Mouse (Mus musculus) liver, embryonic 11.5 days (tissue): ENCODE measurements at regions not wholly inside any gene's neighbourhood (a gene's known extent, or its start where the extent isn't known, plus 50 kb on each side); places are given as distances from the start of the nearest gene placed in this dataset.

Source experiments
- ATAC-seq: fragments of 200-750 bp; cut with Nextera tagmentation; replicated peaks from 2 replicates; pipeline ENCODE4 v1.8.0; 2017; ENCODE audit warnings: moderate number of reproducible peaks, mild to moderate bottlenecking, moderate TSS enrichment, moderate library complexity; ENCODE audit not compliant: low FRiP score
- DNase-seq: peaks from one replicate; pipeline ENCODE4 v3.0.0-alpha.2; 2017; ENCODE audit warnings: low spot score
- H3K27ac ChIP-seq: fragments of 300-500 bp; sonication (generic); 2 replicates; pipeline ENCODE4 v1.5.1; 2014; ENCODE audit warnings: mild to moderate bottlenecking, low read depth, low read length, control low read depth
- H3K27me3 ChIP-seq: fragments of 300-500 bp; sonication (generic); replicated peaks from 2 replicates; pipeline ENCODE4 v1.6.1; 2014; ENCODE audit warnings: low read length, mixed read lengths; ENCODE audit not compliant: control insufficient read depth, insufficient read depth
- H3K36me3 ChIP-seq: fragments of 300-500 bp; sonication (generic); 2 replicates; pipeline ENCODE4 v1.6.1; 2014; ENCODE audit warnings: mild to moderate bottlenecking, low read length, moderate library complexity, mixed read lengths; ENCODE audit not compliant: control insufficient read depth, insufficient read depth
- H3K4me1 ChIP-seq: fragments of 300-500 bp; sonication (generic); replicated peaks from 2 replicates; pipeline ENCODE4 v1.6.1; 2014; ENCODE audit warnings: low read length, mixed read lengths; ENCODE audit not compliant: control insufficient read depth, insufficient read depth
- H3K4me2 ChIP-seq: fragments of 300-500 bp; sonication (generic); 2 replicates; pipeline ENCODE4 v1.6.1; 2014; ENCODE audit warnings: mild to moderate bottlenecking, control low read depth, moderate library complexity
- H3K4me3 ChIP-seq: fragments of 300-500 bp; sonication (generic); 2 replicates; pipeline ENCODE4 v1.5.1; 2014; ENCODE audit warnings: low read depth, low read length, control low read depth
- H3K9ac ChIP-seq: fragments of 300-500 bp; sonication (generic); 2 replicates; pipeline ENCODE4 v1.6.1; 2014; ENCODE audit warnings: low read depth, low read length, control low read depth
- H3K9me3 ChIP-seq: fragments of 300-500 bp; sonication (generic); 2 replicates; pipeline ENCODE4 v1.6.1; 2016; ENCODE audit warnings: low read length, inconsistent platforms, mixed read lengths; ENCODE audit not compliant: control insufficient read depth
- WGBS: fragments of 180-500 bp; shearing (Covaris S2); extraction: QIAGEN DNeasy Blood & Tissue Kit; methylation state at CpG from one replicate; pipeline ENCODE4 v1.1.7; 2014; 5-methylcytosine and 5-hydroxymethylcytosine counted together

DNA sequence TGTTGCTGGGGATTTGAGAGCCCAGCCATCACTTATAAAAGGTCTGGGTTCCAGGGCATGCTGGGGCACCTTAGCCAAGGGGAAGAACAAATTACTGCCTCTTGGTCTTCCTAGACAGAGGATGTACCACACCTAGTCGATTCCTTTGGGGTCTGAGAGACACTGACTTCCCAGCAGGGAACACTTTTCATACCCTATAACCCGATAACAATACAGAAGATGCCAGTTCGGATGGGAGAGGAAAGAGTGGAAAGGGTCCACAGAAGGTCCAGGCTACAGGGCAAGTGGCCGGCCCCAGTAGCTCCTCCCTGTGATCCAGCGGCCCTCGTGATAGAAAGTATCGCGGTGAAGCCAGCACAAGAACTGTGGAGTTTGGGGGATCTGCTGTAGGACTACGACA lies 150.8 kb downstream of the Setd4 start:
- H3K36me3 ChIP-seq, result no peaks in the 10 kb centered on the region
- H3K9me3 ChIP-seq, result no peaks in the 10 kb centered on the region
- H3K4me1 ChIP-seq, result no peaks in the 10 kb centered on the region
- H3K4me3 ChIP-seq, result no peak overlapping the region
- H3K27me3 ChIP-seq, result no peaks in the 10 kb centered on the region
- 69% methylated on average over 9 of the region's 9 CpGs for WGBS
- H3K4me2 ChIP-seq, result no peak overlapping the region
- ATAC-seq (no peak), DNase-seq (no peak)
- H3K27ac ChIP-seq, result no peak overlapping the region
- no peak overlapping the region for H3K9ac ChIP-seq

GRCm38 (mm10) chr16:93450896-93451295 lies 153.0 kb downstream of the Setd4 start:
- Histone ChIP-seq H3K9me3 (no peaks in the 10 kb centered on the region), H3K27ac (no peak overlapping the region), H3K36me3 (no peaks in the 10 kb centered on the region), H3K4me3 (no peak overlapping the region), H3K4me2 (no peak overlapping the region), H3K4me1 (no peaks in the 10 kb centered on the region), H3K9ac (no peak overlapping the region), H3K27me3 (no peaks in the 10 kb centered on the region)
- ATAC-seq (no peak), DNase-seq (no peak)
- WGBS, result 76% methylated on average over 6 of the region's 6 CpGs

GRCm38 (mm10) chr16:93449925-93450324 lies 153.9 kb downstream of the Setd4 start:
- WGBS, result 25% methylated on average over 3 of the region's 3 CpGs
- Histone ChIP-seq H3K4me2 (no peak overlapping the region), H3K9me3 (no peaks in the 10 kb centered on the region), H3K9ac (no peak overlapping the region), H3K4me3 (no peak overlapping the region), H3K27me3 (no peaks in the 10 kb centered on the region), H3K27ac (no peak overlapping the region), H3K4me1 (no peaks in the 10 kb centered on the region), H3K36me3 (no peaks in the 10 kb centered on the region)
- ATAC-seq (no peak), DNase-seq (no peak)

DNA sequence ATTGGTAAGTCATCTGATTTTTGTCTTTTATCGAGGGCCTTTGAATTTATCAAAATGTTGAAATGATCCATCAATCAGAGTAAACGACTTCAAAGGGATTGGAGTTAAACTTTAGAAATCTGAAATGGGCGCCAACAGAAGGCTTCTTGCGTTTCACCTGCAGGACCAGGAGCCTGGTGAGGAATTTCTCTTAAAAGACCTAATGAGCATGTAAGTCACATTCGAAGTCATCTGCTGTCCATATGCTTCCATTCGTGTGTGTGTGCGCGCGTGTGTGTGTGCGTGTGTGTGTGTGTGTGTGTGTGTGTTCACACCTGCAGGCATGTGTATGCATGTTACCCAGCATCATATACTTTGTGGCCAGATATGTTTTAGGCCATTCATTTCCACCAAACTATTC lies 155.7 kb downstream of the Setd4 start:
- ATAC-seq, result no peak
- H3K9ac ChIP-seq, result no peak overlapping the region
- no peaks in the 10 kb centered on the region for H3K36me3 ChIP-seq
- no peaks in the 10 kb centered on the region for H3K9me3 ChIP-seq
- no peak overlapping the region for H3K27ac ChIP-seq
- H3K4me2 ChIP-seq, result no peak overlapping the region
- H3K4me1 ChIP-seq, result no peaks in the 10 kb centered on the region
- H3K4me3 ChIP-seq, result no peak overlapping the region
- DNase-seq, result no peak
- no peaks in the 10 kb centered on the region for H3K27me3 ChIP-seq
- WGBS, result 86% methylated on average over 10 of the region's 10 CpGs

DNA sequence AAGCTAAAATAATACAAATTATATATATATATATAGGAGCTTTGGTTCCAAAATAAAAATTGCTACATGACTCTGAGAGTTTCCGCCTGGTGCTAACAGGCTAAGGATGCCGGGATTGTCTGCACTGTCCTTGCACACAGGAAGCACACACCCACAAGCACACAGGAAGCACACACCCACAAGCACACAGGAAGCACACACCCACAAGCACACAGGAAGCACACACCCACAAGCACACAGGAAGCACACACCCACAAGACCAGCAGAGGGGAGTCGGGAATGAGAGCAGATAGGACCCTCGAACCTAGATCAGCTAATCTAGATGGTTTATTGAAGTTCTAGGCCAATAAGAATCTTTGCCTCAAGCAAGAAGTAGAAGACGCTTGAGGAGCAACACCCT lies 156.9 kb downstream of the Setd4 start:
- WGBS, result 71% methylated on average over 5 of the region's 5 CpGs
- no peak for ATAC-seq
- no peaks in the 10 kb centered on the region for H3K36me3 ChIP-seq

DNA sequence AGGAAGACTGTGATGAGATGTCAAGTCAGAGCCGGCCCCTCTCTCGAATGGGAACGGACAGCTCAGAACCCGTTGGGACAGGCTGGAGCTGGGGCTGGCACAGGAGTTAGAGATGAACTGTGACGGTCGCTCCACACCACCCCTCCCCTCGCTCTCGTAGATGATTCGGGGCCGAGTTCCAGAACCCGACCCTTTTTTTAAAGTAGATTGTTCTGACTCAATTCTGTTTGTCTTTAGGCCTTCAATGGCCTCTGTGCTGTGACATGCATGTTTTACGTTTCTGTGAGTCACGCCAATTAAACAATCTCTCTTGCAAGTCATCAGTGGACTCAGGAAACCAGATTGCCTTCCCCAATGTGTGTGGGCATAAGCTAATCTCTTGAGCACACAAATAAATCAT lies 157.7 kb downstream of the Setd4 start:
- Histone ChIP-seq H3K27me3 (no peaks in the 10 kb centered on the region), H3K4me3 (no peak overlapping the region), H3K9me3 (no peaks in the 10 kb centered on the region), H3K4me2 (no peak overlapping the region), H3K36me3 (no peaks in the 10 kb centered on the region), H3K4me1 (no peaks in the 10 kb centered on the region), H3K27ac (no peak overlapping the region), H3K9ac (no peak overlapping the region)
- DNase-seq (no peak), ATAC-seq (no peak)
- 72% methylated on average over 13 of the region's 13 CpGs for WGBS

More for the DNA sequence above, 156.9 kb downstream of the Setd4 start:
- Histone ChIP-seq H3K27ac (no peak overlapping the region), H3K4me2 (no peak overlapping the region), H3K4me1 (no peaks in the 10 kb centered on the region), H3K4me3 (no peak overlapping the region), H3K9me3 (no peaks in the 10 kb centered on the region), H3K27me3 (no peaks in the 10 kb centered on the region), H3K9ac (no peak overlapping the region)
- DNase-seq, result no peak

- H3K36me3 ChIP-seq, result no peaks in the 10 kb centered on the region
- H3K4me1 ChIP-seq, result no peaks in the 10 kb centered on the region
- no peak overlapping the region for H3K4me2 ChIP-seq
- no peaks in the 10 kb centered on the region for H3K9me3 ChIP-seq
- no peak overlapping the region for H3K9ac ChIP-seq
- ATAC-seq (no peak), DNase-seq (no peak)
- H3K27ac ChIP-seq, result no peak overlapping the region
- H3K27me3 ChIP-seq, result no peaks in the 10 kb centered on the region
- H3K4me3 ChIP-seq, result no peak overlapping the region
- 50% methylated on average over 11 of the region's 11 CpGs for WGBS
These were observed 161.0 kb downstream of the Setd4 start for GRCm38 (mm10) chr16:93442837-93443236.

- Histone ChIP-seq H3K36me3 (no peaks in the 10 kb centered on the region), H3K9ac (no peak overlapping the region), H3K27ac (0 out of 2 replicates have a peak overlapping the region, but pooled peaks have one; percentile 10), H3K9me3 (no peaks in the 10 kb centered on the region), H3K4me2 (peak overlapping the region; percentile 33), H3K4me1 (no peaks in the 10 kb centered on the region), H3K27me3 (peaks cover 5% of the 10 kb centered on the region; the same call in 1 of the 2 replicates), H3K4me3 (no peak overlapping the region)
- 18% methylated on average over 14 of the region's 14 CpGs for WGBS
- DNase-seq (no peak), ATAC-seq (no peak)
These were observed 166.0 kb downstream of the Setd4 start for GRCm38 (mm10) chr16:93437608-93438425.

DNA sequence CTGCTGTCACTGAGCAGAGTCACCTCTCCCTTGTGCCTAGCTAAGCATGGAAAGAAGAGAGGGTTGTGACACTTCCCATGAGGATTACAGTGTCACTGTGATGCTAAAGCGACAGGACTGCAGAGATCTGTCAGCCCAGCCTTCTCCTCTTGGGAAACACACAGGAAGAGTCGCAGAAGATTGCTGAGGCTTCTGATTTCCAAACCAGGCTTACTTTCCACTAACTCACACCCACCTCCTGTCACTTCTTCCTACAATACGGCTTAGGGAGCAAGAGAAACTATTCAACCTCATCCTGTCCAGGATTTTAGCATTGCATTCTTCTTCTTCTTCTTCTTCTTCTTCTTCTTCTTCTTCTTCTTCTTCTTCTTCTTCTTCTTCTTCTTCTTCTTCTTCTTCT lies 167.1 kb downstream of the Setd4 start:
- no peaks in the 10 kb centered on the region for H3K36me3 ChIP-seq
- peaks cover 5% of the 10 kb centered on the region; the same call in 1 of the 2 replicates for H3K27me3 ChIP-seq
- WGBS, result 40% methylated on average over 3 of the region's 3 CpGs
- H3K9me3 ChIP-seq, result no peaks in the 10 kb centered on the region
- no peak for DNase-seq
- H3K9ac ChIP-seq, result no peak overlapping the region
- H3K27ac ChIP-seq, result no peak overlapping the region
- H3K4me2 ChIP-seq, result no peak overlapping the region
- H3K4me3 ChIP-seq, result no peak overlapping the region
- H3K4me1 ChIP-seq, result no peaks in the 10 kb centered on the region
- no peak for ATAC-seq
